Mouse (Mus musculus) kidney, adult 11 months (tissue): ENCODE measurements around the gene Psmc3ip.
"Not testable (repeated sequence)": the region's sequence is repeated elsewhere in the genome, so short reads cannot be mapped to it uniquely, and the experiment has no call there.

Experiments used
- DNase-seq: peaks from one replicate; pipeline ENCODE4 v3.0.0; 2022

Psmc3ip gene

GRCm38 (mm10) chr11:101095314-101096024, at the start of gene Psmc3ip:
TSS of gene Psmc3ip (minus strand) at chr11:101095436.
- DNase-seq: peak; percentile 96

DNA sequence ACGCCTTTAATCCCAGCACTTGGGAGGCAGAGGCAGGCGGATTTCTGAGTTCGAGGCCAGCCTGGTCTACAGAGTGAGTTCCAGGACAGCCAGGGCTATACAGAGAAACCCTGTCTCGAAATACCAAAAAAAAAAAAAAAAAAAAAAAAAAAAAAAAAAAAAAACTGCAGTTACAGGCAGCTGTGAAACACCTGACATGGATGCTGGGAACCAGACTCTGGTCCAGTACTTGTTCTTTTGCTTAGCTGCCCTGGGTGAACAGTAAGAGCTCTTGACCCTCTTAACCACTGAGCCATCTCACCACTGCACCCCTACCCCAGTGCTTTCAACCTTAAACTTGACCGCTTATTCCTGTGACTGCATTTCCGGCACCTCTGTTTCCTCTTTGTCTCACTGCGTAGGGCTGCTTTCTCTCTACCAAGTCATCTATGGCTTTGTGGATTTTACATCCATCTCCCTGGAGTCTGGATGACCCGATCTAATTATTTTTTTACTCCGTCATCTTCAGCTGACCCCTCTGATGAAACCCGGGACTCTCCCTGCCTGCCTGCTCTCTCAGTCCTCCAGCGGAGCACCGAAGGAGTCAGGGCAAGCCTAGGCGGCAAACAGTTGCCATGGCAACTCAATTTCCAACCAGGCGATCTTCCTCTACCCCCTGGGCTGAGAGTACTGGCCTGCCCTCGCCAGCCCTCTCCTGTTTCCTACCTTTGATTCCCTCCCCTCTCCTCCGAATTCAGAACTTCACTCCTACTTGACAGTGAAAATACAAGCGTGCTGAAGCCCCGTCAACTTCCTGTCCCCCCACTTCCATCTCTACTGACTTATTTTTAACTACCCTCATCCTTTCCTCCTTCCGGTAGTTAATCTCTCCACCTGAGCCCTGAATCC, 48.3 kb upstream of the Psmc3ip start:
- DNase-seq: no peak

- DNase-seq: no peak
Observed at GRCm38 (mm10) chr11:101142215-101142967, 47.2 kb upstream of the Psmc3ip start.

GRCm38 (mm10) chr11:101141088-101141487, 45.9 kb upstream of the Psmc3ip start:
- no peak for DNase-seq

DNA sequence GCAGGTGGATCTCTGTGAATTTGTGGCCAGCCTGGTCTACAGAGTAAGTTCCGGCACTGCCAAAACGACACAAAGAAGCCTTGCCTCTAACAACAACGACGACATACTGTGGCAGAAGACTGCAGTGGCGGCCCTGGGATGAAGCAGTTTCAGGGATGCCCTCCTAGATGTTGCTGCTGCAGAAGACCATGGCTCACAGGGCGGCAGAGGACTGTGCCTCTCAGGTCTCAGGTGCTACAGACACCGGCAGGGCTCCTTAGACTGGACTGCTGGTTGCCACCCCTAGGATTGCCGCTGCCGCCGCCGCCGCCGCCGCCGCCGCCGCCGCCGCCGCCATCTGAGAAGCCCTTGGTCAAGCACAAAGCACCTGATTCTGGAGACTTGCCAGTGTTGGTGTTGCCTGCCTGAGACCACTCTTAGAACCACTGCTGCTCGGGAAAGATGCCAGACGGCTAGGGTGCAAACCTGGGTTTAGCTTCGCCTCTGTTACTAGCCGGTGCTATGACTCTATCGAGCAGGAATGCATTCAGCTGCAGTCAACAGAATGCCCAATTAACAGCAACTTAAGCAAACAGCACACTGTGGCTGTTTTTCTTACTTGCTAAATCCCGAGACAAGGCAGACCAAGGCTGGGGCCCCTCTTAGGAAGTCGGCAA, 45.1 kb upstream of the Psmc3ip start:
- no peak for DNase-seq

- DNase-seq: peak; percentile 74
Observed at GRCm38 (mm10) chr11:101138536-101139181, 43.4 kb upstream of the Psmc3ip start.

DNA sequence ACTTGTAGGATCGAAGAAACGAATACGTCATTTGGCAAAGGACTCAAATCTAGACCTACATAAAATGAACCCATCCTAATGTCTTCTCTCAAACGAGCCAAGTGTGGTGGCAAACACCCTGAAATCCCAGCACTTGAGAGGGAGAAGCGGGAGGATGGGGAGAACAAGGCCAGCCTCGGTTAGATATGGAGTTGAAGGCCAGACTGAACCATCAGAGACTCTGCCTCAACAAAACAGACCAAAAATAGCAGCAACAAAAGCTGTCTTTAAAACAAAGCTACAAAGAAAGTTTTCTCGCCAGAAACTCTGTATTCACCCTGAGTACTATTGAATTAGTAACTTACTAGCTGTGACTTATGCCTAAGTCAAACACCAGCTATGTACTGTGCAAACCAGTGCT, 41.8 kb upstream of the Psmc3ip start:
- no peak for DNase-seq

DNA sequence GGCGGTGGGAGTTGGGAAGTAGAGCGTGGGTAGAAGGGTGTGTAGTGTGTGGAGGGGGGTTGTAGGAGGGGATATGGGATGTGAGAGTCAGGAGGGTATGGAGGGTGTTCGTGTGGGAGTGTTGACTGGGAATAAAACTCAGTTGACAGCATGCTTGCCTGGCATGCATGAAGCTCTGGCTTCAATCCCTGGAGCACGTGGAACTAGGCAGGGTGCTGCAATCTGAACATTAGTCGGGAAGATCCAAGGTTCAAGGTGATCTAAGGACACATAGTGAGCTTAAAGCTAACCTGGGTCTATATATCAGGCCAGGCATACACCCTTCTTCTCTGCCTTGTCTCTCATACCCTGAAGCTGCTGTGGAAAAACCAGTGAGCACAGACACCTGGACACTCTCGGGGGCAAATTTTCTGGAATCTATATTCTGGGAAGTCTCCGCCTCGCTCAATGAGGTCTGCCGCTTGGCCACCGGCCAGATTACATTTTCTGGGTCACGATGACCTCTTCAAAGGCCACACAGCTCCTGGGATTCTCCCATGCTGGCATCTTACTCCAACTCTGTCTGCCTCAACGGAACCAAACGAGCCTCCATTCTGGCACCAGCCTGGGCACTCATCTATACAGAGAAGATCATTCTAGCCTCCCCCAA, 39.1 kb upstream of the Psmc3ip start:
- DNase-seq: no peak

GRCm38 (mm10) chr11:101133037-101133436, 37.8 kb upstream of the Psmc3ip start:
- DNase-seq: peak; percentile 29

DNA sequence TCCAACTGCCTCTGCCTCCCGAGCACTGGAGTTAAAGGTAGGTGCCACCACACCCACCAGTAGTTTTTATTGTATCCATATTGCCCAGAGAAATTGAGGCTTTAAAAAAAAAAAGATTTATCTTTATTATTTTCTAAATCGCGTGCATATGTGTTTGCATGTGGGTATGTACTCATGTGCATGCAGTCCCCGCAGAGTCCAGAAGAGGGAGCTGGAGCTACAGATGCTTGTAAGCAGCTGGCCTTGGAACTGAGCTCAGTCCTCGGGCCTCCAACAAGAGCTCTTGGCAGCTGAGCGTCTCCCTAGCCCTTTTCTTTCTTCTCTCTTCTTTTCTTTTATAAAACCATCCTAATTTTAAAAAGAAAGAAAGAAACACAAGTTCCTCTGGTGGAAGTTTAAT, 36.5 kb upstream of the Psmc3ip start:
- no peak for DNase-seq

GRCm38 (mm10) chr11:101131187-101131586, 36.0 kb upstream of the Psmc3ip start:
- no peak for DNase-seq

DNA sequence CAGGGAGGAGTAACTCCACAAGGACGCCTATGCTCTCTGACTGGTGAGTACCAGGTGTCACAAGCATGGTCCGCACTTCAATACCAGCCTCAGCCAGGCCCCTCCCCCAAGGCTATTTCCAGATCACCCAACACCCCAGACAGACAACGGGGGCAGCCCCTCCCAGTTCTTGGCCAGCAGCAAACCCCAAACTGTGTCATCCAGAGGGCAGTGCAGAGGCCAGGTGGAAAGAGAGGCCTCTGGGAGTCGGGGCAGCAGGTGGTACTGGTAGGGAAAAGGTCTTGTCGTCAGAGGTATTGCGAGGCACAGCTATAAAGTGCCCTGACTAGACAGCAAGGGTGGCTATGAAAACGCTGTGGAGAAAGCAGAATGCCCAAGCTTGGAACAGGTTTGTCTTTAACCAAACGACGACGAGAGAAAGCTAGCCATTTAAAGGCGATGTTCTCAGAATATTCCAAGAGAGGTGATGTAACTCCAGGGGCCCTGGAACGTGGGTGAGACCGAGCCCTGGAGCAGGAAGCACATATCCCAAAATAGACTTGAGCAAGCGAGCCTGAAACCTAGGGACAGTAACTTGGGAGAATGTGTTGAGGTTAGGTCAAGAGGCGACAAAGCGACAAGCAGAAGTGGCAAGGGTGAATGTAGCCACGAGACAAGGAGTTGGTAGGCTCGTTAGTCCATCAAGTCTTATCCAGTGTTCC, 35.0 kb upstream of the Psmc3ip start:
- no peak for DNase-seq

- no peak for DNase-seq
Observed at GRCm38 (mm10) chr11:101128996-101129577, 33.9 kb upstream of the Psmc3ip start.

DNA sequence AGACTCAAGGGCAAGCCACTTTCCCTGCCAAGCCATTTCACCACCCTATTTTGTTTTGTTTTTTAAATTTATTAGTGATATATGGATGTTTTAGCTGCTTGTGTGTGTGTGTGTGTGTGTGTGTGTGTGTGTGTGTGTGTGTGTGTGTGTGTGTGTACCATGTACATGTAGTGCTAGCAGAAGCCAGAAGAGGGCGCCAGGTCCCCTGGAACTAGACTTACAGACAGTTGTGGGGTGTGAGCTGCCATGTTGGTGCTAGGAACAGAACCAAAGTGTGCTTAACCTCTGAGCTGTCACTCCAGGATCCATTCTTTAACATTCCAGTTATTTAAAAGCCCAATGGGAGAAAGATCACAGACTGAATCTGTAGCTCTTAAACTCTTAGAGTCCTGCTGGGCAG, 31.8 kb upstream of the Psmc3ip start:
- DNase-seq: no peak

DNA sequence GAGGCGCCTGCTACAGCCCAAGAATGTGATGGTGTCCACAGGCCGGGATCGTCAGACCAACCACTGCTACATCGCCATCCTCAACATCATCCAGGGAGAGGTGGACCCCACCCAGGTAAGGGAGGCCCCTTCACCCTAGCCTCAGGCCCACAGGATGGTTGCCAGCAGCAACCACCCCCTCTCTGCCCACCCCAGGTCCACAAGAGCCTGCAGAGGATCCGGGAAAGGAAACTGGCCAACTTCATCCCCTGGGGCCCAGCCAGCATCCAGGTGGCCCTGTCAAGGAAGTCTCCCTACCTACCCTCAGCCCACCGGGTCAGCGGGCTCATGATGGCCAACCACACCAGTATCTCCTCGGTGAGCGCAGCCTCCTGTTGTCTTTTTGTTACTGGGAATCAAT, 29.8 kb upstream of the Psmc3ip start:
- not testable (repeated sequence) for DNase-seq

- DNase-seq: not testable (repeated sequence)
Observed at GRCm38 (mm10) chr11:101124494-101124893, 29.3 kb upstream of the Psmc3ip start.

GRCm38 (mm10) chr11:101120545-101121188, 25.4 kb upstream of the Psmc3ip start:
- no peak for DNase-seq

DNA sequence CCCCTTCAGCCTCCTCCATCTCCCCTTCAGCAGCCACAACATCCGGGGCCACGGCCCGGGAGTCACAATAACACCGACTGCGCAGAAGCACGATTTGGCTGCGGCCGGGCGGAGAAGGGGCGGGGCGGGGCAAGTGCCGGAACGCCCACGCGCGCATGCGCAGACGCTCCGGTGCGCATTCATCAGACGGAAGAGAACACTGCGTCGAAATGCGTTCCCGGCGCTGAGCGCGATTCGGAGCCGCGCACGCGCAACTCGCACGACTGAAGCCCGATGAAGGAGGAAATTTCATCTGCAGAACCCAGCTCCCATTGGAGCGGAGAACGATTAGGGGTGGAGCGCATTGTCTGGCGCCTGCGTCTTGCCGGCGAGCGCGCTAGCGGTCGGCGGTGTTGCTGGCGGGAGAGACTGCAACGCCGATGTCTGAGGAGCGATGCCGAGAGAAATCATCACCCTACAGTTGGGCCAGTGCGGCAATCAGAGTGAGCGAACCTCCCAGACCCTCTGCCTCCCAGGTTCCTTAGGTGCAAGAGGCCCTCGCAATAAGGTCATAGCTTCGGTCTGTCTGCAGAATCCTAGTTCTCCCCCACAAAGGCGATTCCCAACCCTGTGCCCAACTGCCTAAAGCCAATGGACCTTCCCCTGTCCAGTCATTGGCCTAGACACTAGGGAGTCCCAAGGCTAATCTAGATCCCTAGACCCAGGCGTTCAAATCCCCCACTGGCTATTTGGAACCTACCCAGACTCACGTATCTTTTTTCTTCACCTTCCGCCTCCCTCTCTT, 24.7 kb upstream of the Psmc3ip start, which contains the start of the genes Retreg3 and Tubg1:
Retreg3 (minus strand) TSS at position 133 of the 784 bp plus-strand sequence.
Tubg1 (plus strand) TSS at position 178 of the 784 bp plus-strand sequence.
- DNase-seq: peak; percentile 98

DNA sequence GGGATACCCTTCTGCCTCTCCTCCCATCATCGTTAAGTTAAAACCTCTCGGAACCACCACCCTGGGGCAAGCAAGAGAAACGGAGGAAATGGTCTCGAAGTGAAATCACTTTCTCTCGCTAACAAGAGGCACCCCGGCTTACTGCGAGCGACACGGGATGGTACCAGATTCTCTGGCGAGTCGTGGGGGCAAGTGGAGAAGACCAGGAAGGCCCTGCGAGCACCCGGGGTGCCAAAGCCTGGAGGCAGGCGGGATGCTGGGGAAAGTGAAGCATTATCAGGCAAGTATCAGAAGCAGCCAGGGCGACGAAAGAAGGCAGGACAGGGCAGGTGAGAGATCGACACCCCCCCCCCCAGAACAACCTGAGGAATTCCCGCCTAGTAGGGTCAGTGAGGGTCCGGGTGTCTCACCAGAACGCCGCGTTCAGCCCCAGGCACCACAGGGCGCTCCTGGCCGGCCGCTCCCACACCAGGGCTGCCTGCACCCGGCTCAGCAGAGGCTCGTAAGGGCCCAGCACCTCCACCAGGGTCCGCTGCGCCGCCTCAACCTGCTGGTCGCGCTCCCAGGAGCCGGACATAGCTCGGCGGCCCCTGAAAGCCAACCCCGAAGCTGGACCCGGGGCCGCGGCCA, 24.0 kb upstream of the Psmc3ip start:
- DNase-seq: no peak
